Mouse (Mus musculus) E14TG2a.4 (cell line): Measurements from ENCODE around the gene Gm17783.

Experiments
- CTCF ChIP-seq: conservative IDR thresholded peaks from 2 replicates; pipeline ENCODE4 v1.5.1; 2014; ENCODE audit warnings: low read length
- NANOG ChIP-seq: IDR thresholded peaks from 2 replicates; pipeline ENCODE4 v1.6.1; 2014; ENCODE audit warnings: borderline replicate concordance, low read length, mixed read lengths

- TF ChIP-seq CTCF: no peak
- TF ChIP-seq NANOG: no peak
These were observed 38.9 kb downstream of the Gm17783 start, which contains the start of gene Gm609 for GRCm38 (mm10) chr16:45492927-45493326.
